Comparison of ENCODE assay signal across 8 mouse cellular contexts in genomic region chr7:141474160-141474559, GRCm38 (mm10). TPM values are rescaled to one million over a fixed set of nuclear protein-coding genes. Genes with fewer than 3 reads are reported as not detected.
DNase-seq lines count a peak whose midpoint lies in the region; ATAC-seq lines count a peak whose summit lies in the region.

No protein-coding gene starts in this region.

- peak overlapping the region; percentile 85 for H3K4me3 ChIP-seq in kidney, embryonic 14.5 days (ENCODE audit: low read length)
- H3K4me3 ChIP-seq in brown adipose tissue, adult 24 weeks (ENCODE audit: insufficient read depth, low read depth, low read length), result peak overlapping the region; percentile 92
- H3K4me3 ChIP-seq in hindbrain, embryonic 13.5 days, result peak overlapping the region; percentile 63
- H3K4me3 ChIP-seq in midbrain, embryonic 13.5 days (replicated peaks), result peak overlapping the region; percentile 86

- H3K27ac ChIP-seq in kidney, embryonic 14.5 days (ENCODE audit: low read depth, low read length), result no peak overlapping the region
- no peak overlapping the region for H3K27ac ChIP-seq in brown adipose tissue, adult 24 weeks (replicated peaks; ENCODE audit: low read depth, low read length)
- no peak overlapping the region for H3K27ac ChIP-seq in hindbrain, embryonic 13.5 days
- no peak overlapping the region for H3K27ac ChIP-seq in midbrain, embryonic 13.5 days

- H3K9ac ChIP-seq in kidney, embryonic 14.5 days (ENCODE audit: low read depth, low read length), result peak overlapping the region; percentile 87
- H3K9ac ChIP-seq in hindbrain, embryonic 13.5 days, result peak overlapping the region; percentile 84
- H3K9ac ChIP-seq in midbrain, embryonic 13.5 days (replicated peaks), result peak overlapping the region; percentile 84

- DNase-seq in kidney, adult 11 months, result no peak
- no peak for DNase-seq in gastrocnemius, postnatal 14 days
- no peak for DNase-seq in c-Kit-positive CD71-positive TER-119-positive erythroid progenitor cells, embryonic 14.5 days (ENCODE audit: low spot score)

- 8% methylated on average over 5 of the region's 5 CpGs for WGBS in kidney, embryonic 14.5 days
- WGBS in hindbrain, embryonic 13.5 days, result 11% methylated on average over 5 of the region's 5 CpGs
- 15% methylated on average over 5 of the region's 5 CpGs for WGBS in midbrain, embryonic 13.5 days

- H3K9me3 ChIP-seq in kidney, embryonic 14.5 days (ENCODE audit: control insufficient read depth, low read length), result no peaks in the 10 kb centered on the region
- H3K9me3 ChIP-seq in hindbrain, embryonic 13.5 days, result no peaks in the 10 kb centered on the region
- H3K9me3 ChIP-seq in midbrain, embryonic 13.5 days, result no peaks in the 10 kb centered on the region

- peaks cover 36% of the 10 kb centered on the region for H3K36me3 ChIP-seq in kidney, embryonic 14.5 days (ENCODE audit: control insufficient read depth, insufficient read depth, low read length)
- H3K36me3 ChIP-seq in hindbrain, embryonic 13.5 days, result peaks cover 35% of the 10 kb centered on the region
- H3K36me3 ChIP-seq in midbrain, embryonic 13.5 days, result peaks cover 31% of the 10 kb centered on the region

- no peak for ATAC-seq in kidney, embryonic 14.5 days (ENCODE audit: low FRiP score, low TSS enrichment)
- no peak for ATAC-seq in hindbrain, embryonic 13.5 days (ENCODE audit: low FRiP score)
- no peak for ATAC-seq in midbrain, embryonic 13.5 days
- ATAC-seq in megakaryocyte-erythroid progenitor cell, adult 5-6 weeks (replicated peaks; ENCODE audit: low FRiP score, low TSS enrichment, poor library complexity, severe bottlenecking), result no peak

- intact Hi-C loops in gastrocnemius, postnatal 14 days (cut with DNase I; ENCODE audit: low total_unique reads), result no loop called here

- H3K4me1 ChIP-seq in kidney, embryonic 14.5 days (ENCODE audit: control insufficient read depth, insufficient read depth, low read length), result peaks cover 48% of the 10 kb centered on the region
- peaks cover 12% of the 10 kb centered on the region; the same call in 1 of the 2 replicates for H3K4me1 ChIP-seq in brown adipose tissue, adult 24 weeks (ENCODE audit: control insufficient read depth, insufficient read depth, insufficient read length, low read length)
- H3K4me1 ChIP-seq in hindbrain, embryonic 13.5 days (replicated peaks), result peaks cover 53% of the 10 kb centered on the region
- peaks cover 38% of the 10 kb centered on the region for H3K4me1 ChIP-seq in midbrain, embryonic 13.5 days (replicated peaks)

- H3K4me2 ChIP-seq in kidney, embryonic 14.5 days (replicated peaks; ENCODE audit: low read depth, low read length), result peak overlapping the region; percentile 90
- H3K4me2 ChIP-seq in hindbrain, embryonic 13.5 days, result peak overlapping the region; percentile 85
- peak overlapping the region; percentile 96 for H3K4me2 ChIP-seq in midbrain, embryonic 13.5 days (replicated peaks)

- H3K27me3 ChIP-seq in kidney, embryonic 14.5 days (ENCODE audit: control insufficient read depth, insufficient read depth, low read length), result no peaks in the 10 kb centered on the region
- H3K27me3 ChIP-seq in hindbrain, embryonic 13.5 days, result peaks cover 28% of the 10 kb centered on the region
- H3K27me3 ChIP-seq in midbrain, embryonic 13.5 days, result peaks cover 26% of the 10 kb centered on the region

RNA-seq across cellular contexts. Expression of gene Polr2l, which starts 0.8 kb away (rescaled TPM):
- 77.9 and 85.5 TPM in 2 replicates for polyA plus RNA-seq in kidney, embryonic 14.5 days (2014; fragmentation: Nextera tagmentation; extraction: Ambion mirVana)
- 28.8 and 36.4 TPM in 2 replicates for polyA plus RNA-seq in brown adipose tissue, adult 24 weeks (2012; ENCODE audit: insufficient read depth, insufficient read length, missing spikeins)
- polyA plus RNA-seq in hindbrain, embryonic 13.5 days (2015; fragmentation: Nextera tagmentation; extraction: Ambion mirVana), result 86.5 and 88.1 TPM in 2 replicates
- polyA plus RNA-seq in midbrain, embryonic 13.5 days (2015; fragmentation: Nextera tagmentation; extraction: Ambion mirVana), result 88.2 and 91.1 TPM in 2 replicates
- total RNA-seq in megakaryocyte-erythroid progenitor cell, adult 5-6 weeks (2014; fragmentation: Nextera tagmentation), result 77.2 and 78.1 TPM in 2 replicates
- total RNA-seq in megakaryocyte-erythroid progenitor cell, adult 5-6 weeks (2017), result 53.3 and 54.9 TPM in 2 replicates
- 10 to 100 TPM; 47.7 to 49.8 TPM for total RNA-seq in gastrocnemius, postnatal 14 days (2021)

RNA-seq across cellular contexts. Expression of gene Tspan4, which starts 0.9 kb away (rescaled TPM):
- polyA plus RNA-seq in kidney, embryonic 14.5 days (2014; fragmentation: Nextera tagmentation; extraction: Ambion mirVana), result 71.9 and 90.2 TPM in 2 replicates
- polyA plus RNA-seq in brown adipose tissue, adult 24 weeks (2012; ENCODE audit: insufficient read depth, insufficient read length, missing spikeins), result 39.6 and 74.6 TPM in 2 replicates
- polyA plus RNA-seq in hindbrain, embryonic 13.5 days (2015; fragmentation: Nextera tagmentation; extraction: Ambion mirVana), result 34.1 and 35.5 TPM in 2 replicates
- 22.5 and 23.6 TPM in 2 replicates for polyA plus RNA-seq in midbrain, embryonic 13.5 days (2015; fragmentation: Nextera tagmentation; extraction: Ambion mirVana)
- 31.6 and 38.2 TPM in 2 replicates for total RNA-seq in megakaryocyte-erythroid progenitor cell, adult 5-6 weeks (2014; fragmentation: Nextera tagmentation)
- total RNA-seq in megakaryocyte-erythroid progenitor cell, adult 5-6 weeks (2017), result 26.0 and 33.9 TPM in 2 replicates
- 10 to 100 TPM; 15.3 TPM for total RNA-seq in gastrocnemius, postnatal 14 days (2021)

RNA-seq across cellular contexts. Expression of gene Cd151, which starts 7.0 kb away (rescaled TPM):
- 93.2 and 108 TPM in 2 replicates for polyA plus RNA-seq in kidney, embryonic 14.5 days (2014; fragmentation: Nextera tagmentation; extraction: Ambion mirVana)
- 223 and 257 TPM in 2 replicates for polyA plus RNA-seq in brown adipose tissue, adult 24 weeks (2012; ENCODE audit: insufficient read depth, insufficient read length, missing spikeins)
- 18.4 and 19.3 TPM in 2 replicates for polyA plus RNA-seq in hindbrain, embryonic 13.5 days (2015; fragmentation: Nextera tagmentation; extraction: Ambion mirVana)
- 15.4 and 19.9 TPM in 2 replicates for polyA plus RNA-seq in midbrain, embryonic 13.5 days (2015; fragmentation: Nextera tagmentation; extraction: Ambion mirVana)
- 20.2 and 24.2 TPM in 2 replicates for total RNA-seq in megakaryocyte-erythroid progenitor cell, adult 5-6 weeks (2014; fragmentation: Nextera tagmentation)
- total RNA-seq in megakaryocyte-erythroid progenitor cell, adult 5-6 weeks (2017), result 13.2 and 17.6 TPM in 2 replicates
- total RNA-seq in gastrocnemius, postnatal 14 days (2021), result 10 to 100 TPM; 79.8 to 82.0 TPM

RNA-seq across cellular contexts. Expression of gene Cracr2b, which starts 13.3 kb away (rescaled TPM):
- 13.1 and 13.4 TPM in 2 replicates for polyA plus RNA-seq in kidney, embryonic 14.5 days (2014; fragmentation: Nextera tagmentation; extraction: Ambion mirVana)
- 9.8 and 11.8 TPM in 2 replicates for polyA plus RNA-seq in brown adipose tissue, adult 24 weeks (2012; ENCODE audit: insufficient read depth, insufficient read length, missing spikeins)
- 6.9 and 7.2 TPM in 2 replicates for polyA plus RNA-seq in hindbrain, embryonic 13.5 days (2015; fragmentation: Nextera tagmentation; extraction: Ambion mirVana)
- 6.8 TPM in 2 replicates for polyA plus RNA-seq in midbrain, embryonic 13.5 days (2015; fragmentation: Nextera tagmentation; extraction: Ambion mirVana)
- not detected in 2 replicates for total RNA-seq in megakaryocyte-erythroid progenitor cell, adult 5-6 weeks (2014; fragmentation: Nextera tagmentation)
- total RNA-seq in megakaryocyte-erythroid progenitor cell, adult 5-6 weeks (2017), result 0.23 TPM in 1 of 2 replicates, not detected in the other
- 10 to 100 TPM in 1 of 2 experiments, 1 to 10 TPM in 1; 6.5 to 14.3 TPM for total RNA-seq in gastrocnemius, postnatal 14 days (2021)

RNA-seq across cellular contexts. Expression of gene Pnpla2, which starts 19.2 kb away (rescaled TPM):
- polyA plus RNA-seq in kidney, embryonic 14.5 days (2014; fragmentation: Nextera tagmentation; extraction: Ambion mirVana), result 27.4 and 31.9 TPM in 2 replicates
- 2,152 and 2,404 TPM in 2 replicates for polyA plus RNA-seq in brown adipose tissue, adult 24 weeks (2012; ENCODE audit: insufficient read depth, insufficient read length, missing spikeins)
- 18.7 TPM in 2 replicates for polyA plus RNA-seq in hindbrain, embryonic 13.5 days (2015; fragmentation: Nextera tagmentation; extraction: Ambion mirVana)
- polyA plus RNA-seq in midbrain, embryonic 13.5 days (2015; fragmentation: Nextera tagmentation; extraction: Ambion mirVana), result 16.2 and 19.2 TPM in 2 replicates
- total RNA-seq in megakaryocyte-erythroid progenitor cell, adult 5-6 weeks (2014; fragmentation: Nextera tagmentation), result 29.7 and 32.6 TPM in 2 replicates
- total RNA-seq in megakaryocyte-erythroid progenitor cell, adult 5-6 weeks (2017), result 7.1 and 17.8 TPM in 2 replicates
- 100 to 1,000 TPM; 188 to 332 TPM for total RNA-seq in gastrocnemius, postnatal 14 days (2021)
